Mouse (Mus musculus) right cerebral cortex, postnatal 10 days (tissue): ENCODE data around the gene Ppp2r5a.

ENCODE experiments used
- DNase-seq, 2 experiments: peaks; one replicate each; pipeline ENCODE4 v3.0.0; 2021; ENCODE audit warnings: low spot score in 2 of 2

Ppp2r5a gene

GRCm38 (mm10) chr1:191326233-191326882 is 76.7 kb downstream of the Ppp2r5a start:
- peak; percentile 64 to 67 for DNase-seq

GRCm38 (mm10) chr1:191325726-191326232 is 77.3 kb downstream of the Ppp2r5a start, which contains the start of gene Tmem206:
Gene Tmem206, plus strand, starts transcription at chr1:191325912.
- peak; percentile 96 to 97 for DNase-seq

GRCm38 (mm10) chr1:191324733-191325590 is 78.1 kb downstream of the Ppp2r5a start:
- DNase-seq = no peak

GRCm38 (mm10) chr1:191323381-191323780 is 79.7 kb downstream of the Ppp2r5a start:
- no peak for DNase-seq

GRCm38 (mm10) chr1:191318686-191319085 is 84.4 kb downstream of the Ppp2r5a start:
- DNase-seq = no peak

DNA sequence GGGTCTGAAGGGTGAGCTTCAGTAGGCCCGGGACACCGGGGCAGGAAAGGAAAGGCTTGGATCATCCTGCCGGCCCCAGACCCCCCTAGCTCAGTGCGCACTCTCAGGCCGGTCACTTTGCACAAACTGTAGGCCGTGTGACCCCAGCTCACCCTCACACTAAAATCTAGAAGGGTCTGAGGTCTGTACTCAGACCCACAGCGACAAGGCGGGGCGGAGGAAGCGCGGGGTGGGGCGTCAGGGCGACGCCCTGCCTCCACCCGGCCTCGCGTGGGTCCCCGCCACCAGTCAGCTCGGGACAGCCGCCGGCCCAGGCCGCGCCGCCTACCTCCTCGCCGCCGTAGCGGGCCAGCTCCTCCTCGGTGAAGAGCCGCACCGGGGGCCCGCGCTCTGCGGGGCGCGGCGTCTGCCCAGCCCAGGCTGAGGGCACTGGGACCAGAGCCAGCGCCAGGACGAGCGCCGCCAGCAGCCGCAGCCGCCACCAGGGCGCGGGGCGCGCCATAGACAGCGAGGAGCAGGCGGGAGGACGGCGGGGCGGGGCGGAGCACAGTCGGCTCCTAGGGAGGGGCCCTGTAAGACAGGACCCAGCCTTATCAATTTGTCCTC is 85.4 kb downstream of the Ppp2r5a start, which contains the start of gene Nenf:
Gene Nenf (minus strand): TSS at position 604 of the 606 bp plus-strand sequence.
- peak; percentile 74 to 75 for DNase-seq

- DNase-seq = no peak
Measured at GRCm38 (mm10) chr1:191316818-191317217, 86.3 kb downstream of the Ppp2r5a start.

DNA sequence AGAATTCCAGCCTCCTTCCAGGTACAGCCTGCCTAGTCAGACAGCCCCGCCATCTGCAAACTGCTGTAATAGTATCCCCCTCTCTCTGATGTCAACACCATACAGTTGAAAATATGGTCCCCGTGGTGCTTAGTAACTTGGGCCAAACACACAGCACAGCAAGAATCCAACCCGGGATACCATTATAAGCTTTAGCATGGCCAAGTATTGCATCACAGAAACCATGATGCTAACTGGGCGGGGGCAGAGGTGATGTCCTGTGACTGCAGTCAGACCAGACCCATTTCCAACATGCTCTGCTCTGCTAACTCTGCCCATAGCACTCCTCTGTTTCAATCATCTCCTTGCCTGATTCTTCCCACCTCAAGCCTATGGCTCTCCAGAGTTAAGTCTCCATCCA is 89.1 kb downstream of the Ppp2r5a start:
- DNase-seq = no peak

DNA sequence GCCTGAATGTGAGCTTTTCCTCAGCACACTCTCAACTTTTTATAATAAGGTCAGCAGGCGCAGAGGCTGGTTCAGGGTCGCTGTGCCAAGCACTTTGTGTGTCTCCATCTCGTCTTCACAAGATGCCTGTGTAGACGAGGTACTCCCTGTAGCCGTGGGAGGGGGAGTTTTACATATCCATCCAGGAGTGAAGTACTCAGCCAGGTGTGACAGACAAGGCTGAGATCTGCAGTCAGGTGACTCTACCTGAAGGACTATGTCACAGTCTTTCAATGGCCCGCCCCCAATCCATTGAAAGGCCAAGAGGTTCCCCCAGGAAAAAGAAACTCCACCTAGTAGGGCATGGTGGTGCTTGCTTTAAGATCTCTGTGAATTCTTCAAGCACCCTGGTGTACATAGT is 89.9 kb downstream of the Ppp2r5a start:
- no peak for DNase-seq

DNA sequence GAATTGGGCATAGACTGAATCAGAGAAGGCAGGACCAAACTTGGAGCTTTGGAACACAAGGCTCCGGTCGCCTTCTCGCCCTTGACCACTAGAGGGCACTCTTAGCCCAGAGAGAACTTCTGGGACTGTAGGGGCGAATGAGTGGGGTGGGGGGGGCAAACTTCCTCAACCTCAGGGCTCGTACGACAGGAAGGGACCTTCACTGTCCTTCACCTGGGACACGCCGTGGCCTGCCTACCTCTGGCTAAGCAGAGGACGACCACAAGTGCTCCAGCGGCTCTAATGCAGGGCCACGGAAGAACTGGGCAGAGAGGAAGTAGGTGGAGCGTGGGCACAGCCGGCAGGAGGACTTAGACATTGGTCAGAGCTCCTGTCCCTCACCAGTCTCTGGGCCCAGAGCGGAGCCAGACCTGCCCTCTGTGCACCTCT is 90.5 kb downstream of the Ppp2r5a start:
- DNase-seq = peak; percentile 80 to 83

GRCm38 (mm10) chr1:191311296-191311898 is 91.7 kb downstream of the Ppp2r5a start:
- no peak for DNase-seq

- no peak for DNase-seq
Measured at GRCm38 (mm10) chr1:191307766-191308455, 95.2 kb downstream of the Ppp2r5a start.

DNA sequence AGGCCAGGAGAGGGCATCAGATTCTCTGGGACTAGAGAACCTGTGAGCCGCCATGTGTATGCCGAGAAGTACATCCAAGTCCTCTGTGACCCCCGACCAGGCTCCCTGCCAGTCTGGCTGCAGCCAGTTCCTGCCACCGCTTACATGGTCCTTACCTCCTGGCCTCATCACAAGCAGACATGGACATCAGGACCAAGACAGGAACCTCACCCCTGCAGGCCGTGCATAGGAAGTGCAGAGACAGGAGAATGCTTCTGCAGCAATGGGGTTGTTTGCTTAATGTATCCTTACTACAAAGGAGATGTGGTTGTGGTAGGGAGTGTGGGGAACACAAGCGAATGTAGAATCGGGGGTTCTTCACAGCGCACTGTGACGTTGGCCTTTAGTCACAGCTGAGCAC is 96.8 kb downstream of the Ppp2r5a start:
- DNase-seq = no peak

DNA sequence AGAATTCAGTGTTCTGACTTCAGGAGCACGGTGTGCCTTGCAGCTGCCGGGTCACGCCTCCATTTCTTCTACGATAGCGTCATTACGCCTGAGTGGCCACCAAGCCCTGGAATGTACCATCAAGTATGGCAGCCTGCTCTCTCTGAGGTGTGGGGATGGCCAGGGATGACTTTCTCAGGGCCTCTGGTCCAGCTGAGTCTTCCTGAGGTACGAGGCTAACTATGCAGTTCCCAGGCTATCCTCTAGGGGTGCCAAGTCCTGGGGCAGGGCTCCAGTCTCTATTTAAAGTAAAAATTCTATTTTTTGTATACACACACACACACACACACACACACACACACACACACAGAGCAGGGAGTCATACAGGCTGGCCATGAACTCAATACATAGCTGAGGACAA is 97.5 kb downstream of the Ppp2r5a start:
- DNase-seq = peak in 1 of 2 experiments; percentile 16

- DNase-seq = no peak
Measured at GRCm38 (mm10) chr1:191304216-191304615, 98.9 kb downstream of the Ppp2r5a start.

DNA sequence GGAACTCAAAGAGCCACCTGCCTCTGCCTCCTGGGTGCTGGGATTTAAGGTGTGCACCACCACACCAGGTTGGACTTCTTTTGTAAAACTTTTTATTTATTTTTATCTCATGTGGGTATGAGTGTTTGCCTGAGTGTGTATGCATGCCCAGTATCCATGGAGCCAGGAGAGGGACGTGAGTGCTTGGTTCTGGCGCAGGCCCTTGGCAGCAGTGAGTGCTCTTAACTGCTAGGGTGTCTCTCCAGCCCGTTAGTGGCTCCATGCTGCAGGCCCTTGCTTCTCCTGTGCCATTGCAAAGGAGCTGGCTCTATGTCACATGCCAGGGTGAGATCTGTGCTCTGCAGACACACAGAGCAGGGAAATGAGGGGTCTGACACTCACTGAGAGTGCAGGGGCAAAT is 99.3 kb downstream of the Ppp2r5a start:
- DNase-seq = no peak
